Mouse (Mus musculus) lung, adult 2 months (tissue): ENCODE results near the gene Nkg7.

ENCODE experiments used
- CTCF ChIP-seq: fragments of 200-500 bp; IDR thresholded peaks from 2 replicates; pipeline ENCODE4 v1.5.1; 2011; ENCODE audit warnings: mild to moderate bottlenecking, low read length, control low read depth; ENCODE audit not compliant: insufficient read depth
- POLR2A ChIP-seq: fragments of 200-500 bp; IDR thresholded peaks from 2 replicates; pipeline ENCODE4 v1.6.1; 2011; ENCODE audit warnings: low read depth, mild to moderate bottlenecking, control low read depth, low read length, borderline replicate concordance; ENCODE audit errors: extremely low read depth

GRCm38 (mm10) chr7:43482090-43482716, 45.3 kb downstream of the Nkg7 start:
- TF ChIP-seq CTCF (no peak), POLR2A (no peak)
